Mouse (Mus musculus) ES-Bruce4 (cell line): ENCODE measurements at regions not wholly inside any gene's neighbourhood (a gene's known extent, or its start where the extent isn't known, plus 50 kb on each side); places are given as distances from the start of the nearest gene placed in this dataset.

Experiments used
- EP300 ChIP-seq: IDR thresholded peaks from 2 replicates; pipeline ENCODE4 v1.6.1; 2011; ENCODE audit warnings: low read depth, low read length; ENCODE audit not compliant: insufficient read depth
- POLR2A ChIP-seq: IDR thresholded peaks from one replicate; pipeline ENCODE4 v1.8.1; 2011; ENCODE audit warnings: low read length; ENCODE audit not compliant: insufficient read depth

- TF ChIP-seq POLR2A (no peak), EP300 (no peak)
Measured at GRCm38 (mm10) chr13:63985590-63985989, 103.4 kb downstream of the Hsd17b3 start.
